Mouse (Mus musculus) urinary bladder, postnatal 14 days (tissue): ENCODE measurements around the gene Copa.
A peak's percentile ranks its signal among the peaks of the same experiment; 100 is the strongest.

Experiments used
- DNase-seq: peaks from one replicate; pipeline ENCODE4 v3.0.0; 2021; ENCODE audit warnings: low spot score

The Copa gene

DNA sequence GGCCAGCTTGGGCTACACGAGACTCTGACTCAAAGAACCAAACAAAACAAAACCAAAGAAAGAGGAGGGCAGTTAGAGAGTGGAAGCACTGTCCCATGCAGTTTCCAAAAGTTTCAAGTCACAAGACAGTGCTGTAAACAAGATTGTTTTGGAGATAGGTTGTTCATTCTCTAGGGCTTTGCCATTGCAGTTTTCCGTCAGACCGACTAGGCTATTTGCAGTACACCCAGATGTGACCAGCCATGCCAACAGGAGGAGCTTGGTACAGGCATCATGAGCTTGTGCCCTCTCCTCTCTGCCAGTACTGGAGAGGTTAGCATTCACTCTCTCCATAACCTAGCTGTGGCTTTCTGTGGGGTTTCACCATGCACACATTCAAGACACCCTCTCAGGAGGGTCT, 11.2 kb downstream of the Copa start:
- no peak for DNase-seq

DNA sequence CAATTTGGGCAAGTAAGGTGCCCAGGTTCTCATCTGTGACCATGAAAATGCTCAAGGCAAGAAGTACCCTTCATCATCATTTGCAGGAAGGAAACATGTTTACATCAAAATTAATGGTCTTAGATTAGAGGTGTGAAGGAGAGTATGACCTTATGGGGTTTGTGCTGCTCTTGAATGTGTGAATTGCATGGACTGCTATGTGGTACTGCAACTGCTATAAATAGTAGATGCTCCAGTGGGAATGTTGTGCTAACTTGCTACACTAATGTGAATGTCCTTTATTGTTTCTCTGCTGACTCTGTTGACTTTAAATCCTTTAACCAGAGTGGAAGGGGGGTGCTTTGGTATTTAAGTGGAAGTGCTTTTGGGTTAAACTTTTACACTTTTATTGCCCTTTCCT, 12.0 kb downstream of the Copa start:
- no peak for DNase-seq

DNA sequence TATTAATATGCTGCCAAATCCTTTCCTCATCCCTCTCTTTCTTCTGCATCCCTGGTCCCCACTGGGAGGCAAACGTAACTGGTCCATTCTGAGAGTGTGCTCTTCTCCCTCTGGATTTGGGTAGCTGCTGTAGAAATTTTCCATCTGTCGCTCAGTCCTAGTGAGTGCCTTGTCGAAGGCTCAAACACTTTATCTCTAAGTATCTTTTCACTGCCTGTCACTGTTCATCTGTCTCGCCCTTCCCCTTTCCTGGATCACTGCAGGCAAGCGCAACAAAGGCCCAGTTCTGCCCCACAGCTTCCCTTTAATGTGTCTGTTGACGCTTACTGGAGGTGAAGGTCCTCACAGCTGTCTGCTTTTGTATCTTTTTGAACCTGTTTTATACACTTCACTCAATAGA, 12.9 kb downstream of the Copa start:
- no peak for DNase-seq

DNA sequence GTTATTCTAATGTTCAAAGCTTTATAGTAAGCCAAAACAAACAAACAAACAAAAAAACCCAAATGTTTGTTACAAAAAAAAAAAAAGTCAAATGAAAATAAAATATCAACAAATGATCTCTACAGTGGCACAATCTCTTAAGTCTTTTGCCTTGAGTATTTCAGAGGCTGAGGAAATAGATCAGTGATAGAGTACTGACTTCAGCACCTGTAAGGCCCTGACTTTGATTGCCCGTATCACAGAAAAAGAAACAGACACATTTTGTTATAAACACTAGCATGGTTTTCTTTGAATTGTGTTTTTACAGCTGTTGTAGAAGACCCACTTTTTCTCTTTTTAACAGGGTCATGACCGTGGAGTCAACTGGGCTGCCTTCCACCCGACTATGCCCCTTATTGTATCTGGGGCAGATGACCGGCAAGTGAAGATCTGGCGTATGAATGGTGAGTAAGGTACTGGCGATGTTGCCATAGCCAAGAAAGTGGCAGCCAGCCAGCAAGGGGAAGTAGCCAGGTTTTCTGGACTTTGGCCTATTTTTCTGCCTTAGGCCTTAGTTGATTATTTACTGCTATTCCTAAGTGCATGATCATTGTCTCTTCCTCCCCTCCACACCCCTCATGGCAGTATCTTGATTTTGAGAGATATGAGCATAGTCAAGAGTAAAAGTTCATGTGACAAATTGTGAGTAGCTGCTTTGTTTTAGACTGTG, 17.1 kb downstream of the Copa start:
- no peak for DNase-seq

DNA sequence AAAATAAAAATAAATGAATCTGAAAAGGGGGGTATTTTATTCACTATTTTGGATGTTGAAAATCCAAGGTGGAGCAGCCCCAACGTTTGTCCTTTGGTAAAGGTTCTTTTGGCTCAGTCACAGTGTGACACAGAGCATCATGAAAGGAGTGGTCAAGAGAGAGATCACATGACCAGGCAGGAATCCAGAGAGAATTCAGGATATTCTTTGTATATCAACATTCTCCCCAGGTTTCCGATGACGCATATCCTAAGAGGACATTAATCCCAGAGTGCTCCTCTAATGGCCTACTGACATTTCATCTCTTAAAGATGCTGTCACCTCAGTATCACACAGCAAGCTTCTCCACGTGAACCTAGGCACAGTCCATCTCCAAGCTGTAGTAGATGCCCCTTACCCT, 21.3 kb downstream of the Copa start:
- DNase-seq = no peak

DNA sequence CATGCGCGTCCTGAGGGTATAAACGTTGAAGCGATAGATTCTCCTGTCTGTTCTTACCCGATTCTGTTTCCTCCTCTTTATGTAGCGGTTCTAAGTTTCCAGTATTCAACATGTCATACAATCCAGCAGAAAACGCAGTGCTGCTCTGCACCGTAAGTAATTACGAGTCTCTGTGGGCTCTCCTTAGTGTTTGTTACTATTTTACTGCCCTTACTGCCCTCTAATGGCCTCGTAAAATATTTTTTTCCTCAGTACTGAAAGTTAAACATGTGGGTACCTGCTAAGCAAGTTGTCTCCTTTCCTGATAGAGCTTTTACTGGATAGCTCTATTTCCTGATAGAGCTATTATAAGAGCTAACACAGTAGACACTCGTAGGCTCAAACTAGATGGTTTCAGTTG, 22.8 kb downstream of the Copa start:
- no peak for DNase-seq

DNA sequence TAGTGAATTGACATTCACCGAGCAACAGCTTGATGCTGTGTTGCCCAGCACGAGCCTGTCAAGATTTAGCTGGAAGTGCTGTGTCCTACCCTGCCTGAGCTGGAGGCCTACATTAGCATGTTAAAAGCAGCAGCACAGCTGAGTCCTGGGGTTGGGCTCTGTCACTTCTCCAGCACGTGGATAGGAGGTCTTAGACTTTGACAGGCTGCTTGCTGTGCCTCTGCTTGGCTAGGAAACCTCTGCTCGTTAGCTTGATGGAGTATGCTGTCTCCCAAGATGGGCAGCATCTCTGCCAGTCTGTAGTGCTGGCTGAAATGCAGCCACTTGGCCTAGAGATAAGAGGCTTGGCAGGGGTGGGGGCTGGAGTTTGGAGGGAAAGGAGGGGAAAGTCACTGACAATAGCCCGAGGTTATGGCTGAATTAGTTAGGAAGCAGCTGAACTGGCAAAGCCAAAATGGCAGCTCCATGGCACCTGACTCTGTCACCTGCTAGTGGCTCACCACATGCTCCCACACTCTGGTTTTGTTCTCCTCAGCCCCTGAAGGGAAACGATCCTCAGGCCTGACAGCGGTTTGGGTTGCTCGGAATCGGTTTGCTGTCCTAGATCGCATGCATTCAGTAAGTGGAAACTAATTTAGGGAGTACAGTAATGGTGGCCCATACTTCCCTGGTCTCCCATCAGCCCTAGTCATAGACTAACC, 25.6 kb downstream of the Copa start:
- DNase-seq = no peak

DNA sequence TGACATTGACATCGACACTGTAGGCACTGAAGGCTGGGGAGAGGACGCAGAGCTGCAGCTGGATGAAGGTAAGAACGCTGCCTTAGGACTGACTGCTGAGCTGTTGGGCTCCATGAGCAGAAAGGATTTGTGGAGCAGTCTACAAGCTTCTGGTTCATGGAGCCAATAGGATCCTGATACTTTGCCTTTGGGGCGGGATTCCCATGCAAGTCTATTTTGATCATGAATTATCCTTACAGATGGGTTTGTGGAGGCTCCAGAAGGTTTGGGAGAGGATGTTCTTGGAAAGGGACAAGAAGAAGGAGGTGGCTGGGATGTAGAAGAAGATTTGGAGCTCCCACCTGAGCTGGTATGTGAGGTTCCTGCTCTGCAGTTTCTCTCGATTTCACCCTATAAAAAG, 34.6 kb downstream of the Copa start:
- no peak for DNase-seq

DNA sequence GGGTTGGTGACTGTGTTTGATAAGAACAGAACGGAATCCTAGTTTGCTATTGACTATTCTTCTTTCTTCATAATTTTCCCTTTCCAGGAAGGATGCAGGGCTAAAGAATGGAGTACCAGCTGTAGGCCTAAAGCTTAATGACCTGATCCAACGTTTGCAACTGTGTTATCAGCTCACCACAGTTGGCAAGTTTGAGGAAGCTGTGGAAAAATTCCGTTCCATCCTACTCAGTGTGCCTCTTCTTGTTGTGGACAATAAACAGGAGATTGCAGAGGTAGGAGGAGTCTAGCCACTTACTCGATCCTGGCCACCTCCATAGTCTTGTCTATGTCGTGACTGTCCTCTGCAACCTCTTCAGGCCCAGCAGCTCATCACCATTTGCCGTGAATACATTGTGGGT, 36.8 kb downstream of the Copa start:
- no peak for DNase-seq

DNA sequence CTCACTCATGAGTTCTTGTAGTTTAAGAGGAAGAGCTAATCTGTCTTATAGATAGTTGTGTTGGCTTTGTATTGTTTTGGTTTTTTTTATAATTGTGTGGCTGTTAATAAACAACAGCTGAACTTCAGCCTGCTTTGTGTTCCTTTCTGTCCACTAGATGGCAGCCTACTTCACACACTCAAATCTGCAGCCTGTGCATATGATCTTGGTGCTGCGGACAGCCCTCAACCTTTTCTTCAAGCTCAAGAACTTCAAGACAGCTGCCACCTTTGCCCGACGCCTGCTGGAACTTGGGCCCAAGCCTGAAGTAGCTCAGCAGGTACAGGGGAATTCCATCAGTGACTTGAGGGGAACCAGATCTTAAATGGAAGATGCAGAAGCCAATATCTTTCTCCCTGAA, 37.4 kb downstream of the Copa start:
- peak; percentile 32 for DNase-seq

DNA sequence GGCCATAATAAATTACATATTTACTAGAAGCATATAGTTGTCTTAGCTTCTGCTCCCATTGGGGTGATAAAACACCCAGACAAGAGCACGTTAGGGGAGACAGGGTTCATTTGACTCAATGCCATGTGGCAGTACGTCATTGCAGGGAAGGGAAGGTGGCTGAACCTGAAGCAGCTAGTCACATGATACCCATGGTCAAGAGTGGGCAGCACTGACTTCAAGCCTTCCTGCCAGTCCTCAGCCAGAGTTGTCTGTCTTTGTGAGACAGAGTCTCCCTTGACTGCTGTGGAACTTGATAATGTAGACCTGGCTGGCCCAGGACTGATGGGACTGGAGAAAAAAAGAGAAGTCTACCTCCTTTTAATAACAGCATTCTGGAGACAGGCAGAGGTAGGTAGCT, 40.3 kb downstream of the Copa start:
- no peak for DNase-seq

DNA sequence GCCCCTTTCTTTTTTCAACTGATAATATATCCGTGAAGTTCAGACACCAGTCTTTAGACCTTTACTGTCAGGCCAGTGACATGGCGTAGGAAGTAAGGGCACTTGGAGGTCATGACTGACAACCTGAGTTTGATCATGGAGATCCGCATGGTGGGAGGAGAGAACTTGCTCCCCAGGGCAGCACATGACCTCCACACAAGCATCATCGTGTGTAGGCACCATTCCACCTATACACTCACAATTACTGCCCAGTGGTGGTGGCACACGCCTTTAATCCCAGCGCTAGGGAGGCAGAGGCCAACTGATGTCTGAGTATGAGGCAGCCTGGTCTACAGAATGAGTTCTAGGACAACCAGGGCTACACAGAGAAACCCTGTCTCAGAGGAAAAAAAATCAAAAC, 42.2 kb downstream of the Copa start:
- DNase-seq = no peak

DNA sequence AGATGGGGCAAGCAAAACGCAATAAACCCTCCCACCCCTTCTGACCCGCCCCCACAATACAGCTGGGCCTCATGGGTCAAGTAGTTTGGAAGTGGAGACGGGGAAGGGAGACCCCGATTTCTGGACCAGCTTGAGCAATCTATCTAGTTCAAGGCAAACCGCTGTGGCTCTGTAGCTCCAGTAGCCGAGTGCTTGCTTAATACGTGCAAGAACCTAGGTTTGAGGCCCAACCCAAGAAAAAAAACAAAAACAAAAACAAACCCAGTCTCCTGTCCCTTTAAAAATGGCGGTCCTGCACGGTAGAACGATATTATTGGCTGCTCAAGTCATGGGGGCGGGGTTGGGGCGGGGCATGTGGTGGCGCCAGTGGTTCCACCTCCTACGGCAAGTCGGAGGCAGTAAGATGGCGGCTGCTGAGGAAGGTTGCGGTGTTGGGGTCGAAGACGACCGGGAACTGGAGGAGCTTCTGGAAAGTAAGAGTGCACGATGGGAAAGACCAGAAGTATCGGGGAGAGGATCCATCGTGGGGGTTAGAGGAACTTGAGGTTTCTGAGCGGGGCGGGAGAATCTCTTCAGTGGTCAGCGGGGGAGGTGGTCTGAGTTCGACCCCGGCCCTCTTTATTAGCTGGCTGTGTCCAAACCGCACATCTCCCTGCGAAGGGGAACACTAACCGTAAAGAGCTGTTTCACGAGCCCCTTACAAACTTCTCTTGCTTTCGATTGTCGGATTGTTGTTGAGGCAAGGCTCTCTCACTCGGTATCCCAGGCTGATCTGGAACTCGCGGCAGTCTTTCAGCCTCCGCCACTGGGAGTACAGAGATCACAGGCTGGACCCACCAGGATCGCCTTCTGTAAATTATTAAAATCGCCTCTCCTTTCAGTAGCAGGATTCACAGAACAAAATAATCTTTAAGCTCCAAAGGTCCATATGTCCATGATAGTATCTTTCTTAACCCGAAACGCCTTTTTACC, 44.3 kb downstream of the Copa start, which contains the start of gene Pex19:
Gene Pex19 (plus strand): TSS at position 380 of the 972 bp plus-strand sequence.
- DNase-seq = peak; percentile 77

DNA sequence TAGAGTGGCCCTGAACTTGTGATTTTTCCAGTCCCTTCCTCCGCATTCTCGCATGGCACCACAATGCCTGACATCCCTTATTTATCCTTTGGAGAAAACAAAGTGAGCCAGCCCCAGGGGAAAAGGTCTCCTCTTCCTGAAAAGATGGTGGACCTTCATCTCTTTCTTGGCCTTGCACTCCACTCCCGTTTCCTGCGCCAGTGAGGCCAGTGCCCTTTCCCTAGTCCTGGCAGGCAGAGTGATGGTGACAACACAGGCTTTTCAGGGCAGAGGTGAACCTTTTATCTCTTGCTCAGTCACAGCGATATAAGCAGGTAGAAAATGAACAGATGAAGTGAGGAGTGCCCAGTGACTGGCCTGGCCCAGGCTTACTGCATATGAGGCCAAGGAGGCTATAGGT, 45.2 kb downstream of the Copa start:
- DNase-seq = no peak

DNA sequence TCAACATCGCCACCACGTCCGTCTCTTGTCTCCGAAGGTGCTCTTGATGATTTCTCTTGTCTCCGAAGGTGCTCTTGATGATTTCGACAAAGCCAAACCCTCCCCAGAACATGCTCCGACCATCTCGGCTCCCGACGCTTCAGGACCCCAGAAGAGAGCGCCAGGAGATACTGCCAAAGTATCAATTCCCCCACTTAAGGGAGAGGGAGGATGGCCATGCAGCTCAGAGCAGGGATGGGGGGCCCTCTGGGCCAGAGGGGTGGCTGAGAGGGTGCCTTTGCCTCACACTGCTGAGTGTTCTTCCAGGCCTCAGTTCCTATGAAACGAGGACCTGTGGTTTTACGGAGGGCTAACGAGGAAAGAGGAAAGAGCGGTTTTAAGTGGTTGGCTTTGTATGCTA, 46.2 kb downstream of the Copa start:
- DNase-seq = no peak

DNA sequence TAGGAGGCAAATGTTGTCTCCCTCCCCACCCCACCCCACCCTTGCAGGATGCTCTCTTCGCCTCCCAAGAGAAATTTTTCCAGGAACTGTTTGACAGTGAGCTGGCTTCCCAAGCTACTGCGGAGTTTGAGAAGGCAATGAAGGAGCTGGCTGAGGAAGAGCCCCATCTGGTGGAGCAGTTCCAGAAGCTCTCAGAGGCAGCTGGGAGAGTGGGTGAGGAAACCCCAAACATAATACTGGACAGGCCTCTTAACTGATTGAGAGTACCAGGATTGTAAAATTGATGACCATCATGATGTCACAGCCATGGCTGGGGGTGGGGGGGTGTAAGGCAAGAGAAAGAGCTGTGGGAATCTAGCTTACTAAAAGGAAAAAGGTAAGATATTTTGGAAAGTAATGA, 46.8 kb downstream of the Copa start:
- no peak for DNase-seq

DNA sequence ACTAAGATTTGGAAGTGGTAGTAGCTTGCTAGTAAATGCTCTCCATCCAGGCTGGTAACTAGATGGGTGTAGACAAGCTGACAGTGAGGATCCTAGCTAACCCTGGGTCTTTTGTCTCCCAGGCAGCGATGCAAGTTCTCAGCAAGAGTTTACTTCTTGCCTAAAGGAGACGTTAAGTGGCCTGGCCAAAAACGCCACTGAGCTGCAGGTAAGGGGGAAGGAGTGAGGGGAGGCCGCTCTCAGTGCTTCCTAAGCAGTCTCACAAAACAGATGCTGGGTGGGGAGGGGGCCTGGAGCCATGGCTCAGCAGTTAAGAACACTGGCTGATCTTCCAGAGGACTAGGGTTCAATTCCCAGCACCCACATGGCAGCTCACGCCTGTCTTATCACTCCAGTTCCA, 47.5 kb downstream of the Copa start:
- DNase-seq = no peak

DNA sequence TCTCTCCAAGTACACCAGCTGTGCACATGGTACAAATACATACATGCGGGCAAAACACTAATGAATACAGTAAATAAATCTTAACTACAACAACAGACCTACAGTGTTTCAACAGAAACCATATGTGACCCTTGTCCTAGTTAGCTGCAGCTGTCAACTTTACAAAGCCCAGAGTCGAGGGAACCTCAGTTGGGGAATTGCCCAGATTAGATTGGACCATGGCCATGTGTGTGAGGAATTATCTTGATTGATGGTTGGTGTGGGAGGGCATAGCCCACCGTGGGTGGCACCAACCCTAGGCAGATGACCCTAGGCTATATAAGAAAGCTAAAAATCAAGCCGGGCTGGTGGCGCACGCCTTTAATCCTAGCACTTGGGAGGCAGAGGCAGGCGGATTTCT, 50.0 kb downstream of the Copa start:
- DNase-seq = no peak

DNA sequence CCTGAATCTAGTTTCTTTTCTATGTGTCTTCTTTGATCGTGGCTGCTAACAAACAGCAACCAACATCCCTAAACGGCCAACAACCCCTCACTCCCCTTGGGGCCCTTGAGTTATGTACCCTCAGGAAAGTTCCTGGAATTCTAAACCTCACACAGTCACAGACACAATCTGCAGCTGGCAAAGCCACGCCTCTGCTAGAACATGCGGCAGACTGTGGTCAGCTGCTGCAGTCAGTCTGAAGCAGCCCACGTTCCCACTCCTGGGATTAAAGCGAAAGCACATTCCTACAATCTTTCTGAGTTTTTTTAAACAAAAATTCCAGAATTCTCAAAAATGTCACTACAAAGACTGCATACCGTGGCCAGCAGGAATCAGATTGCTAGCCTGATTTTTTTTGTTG, 51.2 kb downstream of the Copa start:
- DNase-seq = no peak

DNA sequence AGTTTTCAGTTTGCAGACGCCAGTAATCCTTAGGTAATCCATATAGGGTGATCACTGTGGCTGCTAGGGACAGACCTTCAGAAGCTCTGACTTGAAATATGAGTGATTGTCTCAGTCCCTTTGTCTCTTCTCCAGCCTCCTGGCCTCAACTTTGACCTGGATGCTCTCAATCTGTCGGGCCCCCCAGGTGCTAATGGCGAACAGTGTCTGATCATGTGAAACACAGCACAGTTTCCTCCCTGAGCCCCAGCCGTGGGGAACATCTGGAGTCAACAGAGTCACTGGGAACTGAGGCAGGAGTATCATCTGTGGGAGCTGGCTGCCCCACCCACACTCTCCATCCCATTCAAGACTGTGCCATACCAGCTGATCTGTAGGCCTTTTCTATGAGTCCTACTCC, 51.7 kb downstream of the Copa start:
- DNase-seq = no peak

DNA sequence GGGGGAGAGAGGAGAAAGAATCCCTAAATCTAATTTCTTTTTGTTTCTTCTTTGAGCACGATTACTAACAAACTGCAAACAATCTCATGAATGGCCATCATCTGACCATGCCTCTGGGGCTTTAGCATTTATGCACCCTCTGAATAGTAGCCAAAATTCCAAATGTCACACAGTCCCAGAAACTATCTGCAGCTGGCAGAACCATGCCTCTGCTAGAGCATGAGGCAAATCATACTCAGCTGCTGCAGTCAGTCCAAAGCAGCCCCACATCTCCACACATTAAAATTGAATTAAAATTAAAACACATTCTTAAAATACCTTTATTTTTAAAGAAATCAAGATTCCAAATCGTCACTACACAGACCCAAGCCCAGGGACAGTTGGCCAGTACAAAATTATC, 57.8 kb downstream of the Copa start:
- no peak for DNase-seq

DNA sequence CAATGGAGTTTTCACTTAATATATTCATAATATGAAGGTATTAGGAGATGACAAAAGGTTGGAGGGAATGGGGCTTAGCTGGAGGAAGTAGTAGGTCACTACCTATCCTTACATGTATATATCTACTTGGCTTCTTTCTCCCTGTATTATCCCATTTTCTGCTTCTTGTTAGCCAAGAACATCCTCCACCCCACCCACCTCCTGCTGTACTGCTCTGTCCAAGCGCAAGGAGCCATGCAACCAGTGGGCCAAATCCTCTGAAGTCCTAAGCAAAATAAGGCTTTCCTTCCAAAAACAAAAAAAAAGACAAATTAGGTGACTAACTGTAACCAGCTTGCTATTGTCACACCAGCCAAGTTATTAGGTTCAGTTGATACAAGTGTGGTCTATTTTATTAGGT, 58.5 kb downstream of the Copa start:
- no peak for DNase-seq

DNA sequence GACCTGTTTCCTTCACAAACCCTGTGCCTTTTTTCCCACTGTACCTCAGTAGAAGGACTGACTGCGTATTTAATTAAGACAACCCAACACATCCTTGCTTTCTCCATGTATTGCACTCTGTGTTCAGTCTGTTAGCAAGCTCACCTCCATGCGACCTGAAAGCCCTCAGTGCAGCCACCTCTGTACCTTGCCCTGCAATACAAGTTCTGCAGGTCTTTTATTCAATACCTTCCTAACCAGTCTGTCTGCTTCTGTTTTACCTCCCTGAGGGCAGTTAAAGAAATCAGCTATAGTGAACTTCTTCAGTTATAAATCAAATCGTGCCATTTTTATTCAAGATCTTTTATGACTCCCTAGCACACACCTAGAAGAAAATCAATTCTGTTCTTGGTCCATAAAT, 59.2 kb downstream of the Copa start:
- peak; percentile 32 for DNase-seq
